Mouse (Mus musculus): ENCODE results near the gene Vps13a. TPM values are rescaled to one million over a fixed set of nuclear protein-coding genes. Genes with fewer than 3 reads are reported as not detected.
"Not testable (repeated sequence)": the region's sequence is repeated elsewhere in the genome, so short reads cannot be mapped to it uniquely, and the experiment has no call there.

The Vps13a gene
- 2.6 and 3.8 TPM in 2 replicates for polyA plus RNA-seq (2012; rRNA removed)

DNA sequence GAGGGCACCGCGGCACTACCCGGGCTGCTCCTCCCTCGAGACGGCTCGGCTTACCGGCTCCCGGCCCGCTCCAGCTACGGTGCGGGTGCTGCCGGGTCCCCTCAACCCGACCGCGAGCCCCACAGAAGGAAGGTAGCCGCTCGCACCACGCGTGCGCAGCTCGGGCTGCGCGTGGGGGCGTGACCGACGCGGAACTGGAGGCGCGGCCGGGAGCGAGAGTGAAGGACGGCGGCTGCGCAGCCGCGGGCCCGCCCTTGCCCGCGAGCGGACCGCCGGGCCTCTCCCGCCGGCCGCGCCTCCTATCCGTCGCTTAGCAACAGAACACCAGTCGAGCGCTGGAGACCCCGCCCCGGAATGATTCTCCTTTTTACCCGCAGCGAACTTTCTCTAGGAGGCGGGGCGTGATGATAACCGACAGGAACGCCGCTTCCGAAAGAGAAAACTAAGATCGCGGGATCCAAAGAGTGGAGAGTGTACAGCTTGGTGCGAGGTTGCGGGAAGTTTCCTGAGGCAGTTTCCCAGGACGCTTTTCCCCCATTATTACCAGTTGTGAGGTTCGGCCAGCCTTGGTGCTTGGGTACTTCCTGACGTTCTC, at the start of gene Vps13a:
Vps13a (minus strand) TSS at position 144 of the 595 bp plus-strand sequence.
- under 1% methylated on average over 67 of the region's 67 CpGs for WGBS
- DNase-seq (ENCODE audit: low read depth, low spot score) = peak; percentile 88

DNA sequence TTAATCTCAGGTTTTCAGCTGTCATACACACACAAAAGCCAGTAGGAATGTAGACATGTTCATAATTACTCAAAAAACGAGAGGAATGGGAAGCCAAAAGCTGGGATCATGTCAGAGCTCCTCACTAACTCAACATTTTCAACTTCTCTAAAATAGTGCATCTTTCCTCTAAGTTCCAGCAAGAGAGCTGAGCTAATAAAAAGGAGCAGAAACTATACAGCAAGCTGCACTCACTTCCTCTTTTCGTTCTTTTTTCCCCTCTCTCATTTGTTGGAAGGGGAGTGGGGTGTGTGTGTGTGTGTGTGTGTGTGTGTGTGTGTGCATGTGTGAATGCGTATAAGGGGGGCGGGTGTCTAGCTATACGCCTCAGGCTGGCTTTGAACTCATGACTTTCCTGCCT, 46.9 kb upstream of the Vps13a start:
- no peak for DNase-seq (ENCODE audit: low read depth, low spot score)
- WGBS = 68% methylated on average over 5 of the region's 5 CpGs

DNA sequence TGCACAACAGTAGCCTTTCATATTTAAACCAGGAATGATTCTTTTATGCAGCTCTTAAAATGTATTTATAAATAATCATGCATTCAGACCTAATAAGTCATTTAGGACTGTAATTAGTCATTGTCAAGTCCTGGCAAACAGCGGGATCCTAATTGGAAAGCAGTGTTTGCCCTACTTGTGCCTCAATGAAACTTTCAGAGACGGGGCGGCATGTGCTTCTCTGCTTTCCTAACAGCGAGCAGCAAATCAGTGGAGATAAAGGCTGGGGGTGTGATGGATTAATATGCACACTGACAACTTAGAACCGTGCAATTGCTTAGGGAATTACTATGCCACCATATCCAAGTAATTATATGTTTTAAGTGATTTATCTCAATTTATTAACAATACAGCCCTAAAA, 44.5 kb upstream of the Vps13a start:
- no peak for DNase-seq (ENCODE audit: low read depth, low spot score)
- WGBS = 68% methylated on average over 5 of the region's 5 CpGs

DNA sequence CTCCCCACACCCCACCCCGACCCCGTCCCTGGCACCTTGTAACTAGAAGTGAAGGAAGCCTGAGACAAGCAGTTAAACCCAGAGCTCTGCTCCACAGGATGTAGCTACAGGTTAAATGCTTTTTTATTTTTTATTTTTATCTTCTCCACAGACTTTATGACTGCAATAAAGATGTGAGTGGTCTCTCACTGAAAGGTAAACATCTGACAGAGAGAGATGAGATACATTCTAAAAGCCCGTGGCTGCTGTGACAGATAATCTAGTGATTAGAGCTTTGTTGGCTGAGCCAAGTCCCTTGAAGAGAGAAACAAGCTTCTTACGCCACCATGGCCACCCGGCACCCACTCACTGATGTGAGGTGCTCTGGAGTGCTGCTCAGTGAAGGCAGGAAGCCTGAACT, 34.1 kb upstream of the Vps13a start:
- no peak for DNase-seq (ENCODE audit: low read depth, low spot score)
- 7% methylated on average over 5 of the region's 5 CpGs for WGBS

DNA sequence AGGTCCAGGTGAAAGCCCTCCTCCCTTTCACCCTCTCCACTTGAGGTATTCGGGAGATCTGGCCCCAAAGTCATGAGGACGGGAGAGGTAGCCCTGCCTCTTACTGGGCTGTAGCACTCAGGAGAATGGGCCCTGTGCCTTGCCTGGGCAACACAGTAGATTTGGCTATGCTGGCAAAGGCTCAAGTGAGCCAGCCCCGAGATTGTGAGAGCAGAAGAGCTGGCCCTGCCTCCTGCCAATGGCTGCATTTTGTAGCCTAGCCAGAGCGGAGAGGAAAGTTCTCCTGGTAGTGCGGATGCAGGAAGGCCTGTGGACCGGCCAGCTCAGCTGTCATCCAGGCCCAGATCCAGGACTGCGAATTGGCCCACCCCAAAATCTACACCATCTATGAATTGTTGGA, 32.6 kb upstream of the Vps13a start:
- DNase-seq (ENCODE audit: low read depth, low spot score) = no peak

DNA sequence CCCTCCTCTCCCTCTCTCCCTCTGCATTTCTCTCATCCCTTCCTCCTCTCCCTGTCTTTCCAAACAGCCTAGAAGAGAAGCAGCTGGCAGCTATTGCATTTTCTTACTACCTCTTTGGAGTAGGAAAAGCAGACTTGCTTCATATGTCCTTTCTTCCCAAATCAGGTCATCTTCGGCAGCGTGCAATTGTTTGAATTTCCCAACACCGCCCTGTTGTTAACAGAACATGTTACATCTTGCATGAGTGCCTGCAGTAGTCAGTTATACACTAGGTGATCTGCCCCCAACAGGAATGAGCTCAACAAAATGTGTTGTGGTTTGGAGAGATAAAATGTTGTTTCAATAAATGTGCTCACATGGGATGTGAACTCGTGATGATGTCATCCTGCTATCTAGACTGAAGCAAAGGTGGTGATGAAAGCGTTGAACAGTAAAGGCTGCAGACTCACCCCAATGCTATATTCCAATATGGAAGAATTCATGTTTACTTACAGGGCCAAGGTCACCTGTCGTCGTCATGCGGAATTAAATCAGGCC, 31.4 kb upstream of the Vps13a start:
- WGBS = 59% methylated on average over 8 of the region's 8 CpGs
- no peak for DNase-seq (ENCODE audit: low read depth, low spot score)

More for the DNA sequence above, 32.6 kb upstream of the Vps13a start:
- 79% methylated on average over 7 of the region's 7 CpGs for whole genome bisulfite sequencing

DNA sequence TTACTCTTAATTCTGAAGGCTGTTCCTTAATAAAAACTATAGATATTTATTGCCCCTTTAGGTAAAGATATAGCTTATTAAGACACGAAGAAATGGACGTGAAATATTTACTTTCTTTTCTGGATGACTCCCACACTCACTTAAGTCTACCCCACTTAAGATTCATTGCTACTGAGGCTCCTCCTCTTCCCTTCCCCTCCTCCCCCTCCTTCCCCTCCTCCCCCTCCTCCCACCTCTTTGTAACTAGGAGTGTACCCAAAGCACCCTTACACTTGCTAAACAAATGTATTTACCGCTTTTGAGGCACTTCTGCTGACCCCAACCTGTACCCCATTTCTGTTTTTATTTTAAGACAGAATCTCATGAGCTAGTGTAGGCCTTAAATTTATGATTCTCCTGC, 24.4 kb upstream of the Vps13a start:
- DNase-seq (ENCODE audit: low read depth, low spot score) = no peak
- WGBS = 37% methylated on average over 3 of the region's 3 CpGs

DNA sequence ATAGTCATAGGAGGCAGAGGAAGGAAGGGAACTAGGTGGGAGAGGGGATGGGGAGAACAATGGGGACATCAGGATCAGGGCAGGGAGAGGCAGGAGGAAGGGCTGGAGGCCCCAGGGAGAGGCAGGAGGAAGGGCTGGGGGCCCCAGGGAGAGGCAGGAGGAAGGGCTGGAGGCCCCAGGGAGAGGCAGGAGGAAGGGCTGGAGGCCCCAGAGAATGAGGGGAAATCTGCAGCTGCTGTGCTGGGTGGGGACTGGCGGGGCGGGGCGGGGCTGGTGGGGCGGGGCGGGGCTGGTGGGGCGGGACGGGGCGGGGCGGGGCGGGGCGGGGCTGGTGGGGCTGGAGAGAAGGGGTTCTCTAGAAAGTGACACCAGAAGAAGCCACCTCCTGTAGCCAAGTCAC, 23.8 kb upstream of the Vps13a start:
- 10% methylated on average over 2 of the region's 11 CpGs for WGBS
- no peak for DNase-seq (ENCODE audit: low read depth, low spot score)

DNA sequence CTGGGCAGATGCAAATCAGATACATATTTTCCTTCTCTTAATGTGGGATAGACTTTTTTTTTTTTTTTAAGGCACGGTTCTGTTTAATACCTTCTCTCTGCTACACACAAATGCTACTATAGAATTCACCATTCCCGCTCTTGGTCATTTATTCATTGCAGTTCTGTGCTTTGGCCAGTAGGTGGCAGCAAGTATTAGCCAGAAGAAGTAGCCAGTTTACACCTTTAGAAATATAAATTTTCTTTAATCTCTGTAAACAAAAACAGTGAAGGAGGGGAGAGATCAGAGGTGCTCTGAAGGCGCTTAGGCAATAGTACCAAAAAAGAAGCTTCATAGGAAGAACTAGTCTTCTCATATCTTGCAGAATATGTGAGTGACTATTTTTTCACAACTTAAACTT, 22.0 kb upstream of the Vps13a start:
- DNase-seq (ENCODE audit: low read depth, low spot score) = no peak
- 1% methylated on average over 3 of the region's 3 CpGs for WGBS

DNA sequence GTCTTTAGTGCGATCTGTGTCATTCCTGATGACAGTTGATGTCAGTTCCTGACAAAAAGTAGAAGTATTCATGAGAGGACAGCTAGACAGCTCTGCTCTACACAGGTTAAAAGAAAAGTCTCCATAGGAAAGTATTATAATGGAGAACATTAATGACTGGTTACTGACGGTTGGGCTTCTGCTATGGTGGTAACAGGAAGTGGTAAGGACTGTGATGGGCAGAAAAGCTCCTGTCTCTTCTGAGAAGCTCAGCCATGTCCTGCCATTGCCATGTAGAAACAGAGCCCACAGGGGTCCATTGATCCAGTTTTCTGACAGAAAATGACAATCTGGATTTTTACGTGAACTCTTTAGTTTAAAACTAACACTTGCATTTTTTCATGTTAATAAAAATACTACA, 21.4 kb upstream of the Vps13a start:
- no peak for DNase-seq (ENCODE audit: low read depth, low spot score)
- 77% methylated on average over 3 of the region's 3 CpGs for WGBS

DNA sequence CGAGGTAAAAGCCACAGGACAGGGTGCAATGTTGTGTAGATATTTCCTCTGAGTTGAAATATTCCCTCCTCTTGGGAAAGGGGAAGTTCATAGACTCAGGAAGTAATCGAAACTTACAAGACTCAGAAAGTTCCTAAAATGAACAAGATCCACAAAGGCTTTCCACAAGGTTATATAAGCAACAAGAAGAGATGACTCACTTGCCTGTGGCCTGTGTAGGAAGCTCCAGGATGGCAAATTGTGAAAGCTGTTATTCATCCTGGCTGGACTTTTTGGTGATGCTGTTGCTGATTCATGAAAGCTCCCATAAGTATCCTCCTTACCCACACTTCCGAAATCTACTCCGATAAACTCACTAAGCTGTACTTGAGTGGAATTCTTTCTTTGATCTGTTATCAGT, 17.2 kb upstream of the Vps13a start:
- WGBS = 69% methylated on average over 4 of the region's 4 CpGs
- no peak for DNase-seq (ENCODE audit: low read depth, low spot score)

DNA sequence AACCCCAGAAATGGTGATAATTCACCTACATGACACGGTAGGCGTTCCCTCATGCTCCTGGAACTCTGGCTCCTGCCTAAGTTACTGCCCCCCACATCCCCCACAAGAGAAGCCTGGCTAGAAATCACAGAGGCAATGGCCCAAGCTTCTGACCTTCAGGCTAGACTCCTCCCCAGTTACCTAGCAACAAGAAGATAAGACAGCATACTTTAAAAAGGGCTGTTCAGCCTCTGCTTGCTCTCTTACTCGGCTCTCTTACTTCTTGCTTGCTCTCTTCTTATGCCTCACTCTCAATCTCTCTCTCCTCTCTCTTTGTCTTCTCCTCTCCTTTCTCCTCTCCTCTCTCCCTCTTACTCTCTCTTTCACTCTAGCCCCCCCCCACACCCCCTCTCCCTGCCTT, 13.8 kb upstream of the Vps13a start:
- DNase-seq (ENCODE audit: low read depth, low spot score) = not testable (repeated sequence)
- 87% methylated on average over 3 of the region's 3 CpGs for WGBS

DNA sequence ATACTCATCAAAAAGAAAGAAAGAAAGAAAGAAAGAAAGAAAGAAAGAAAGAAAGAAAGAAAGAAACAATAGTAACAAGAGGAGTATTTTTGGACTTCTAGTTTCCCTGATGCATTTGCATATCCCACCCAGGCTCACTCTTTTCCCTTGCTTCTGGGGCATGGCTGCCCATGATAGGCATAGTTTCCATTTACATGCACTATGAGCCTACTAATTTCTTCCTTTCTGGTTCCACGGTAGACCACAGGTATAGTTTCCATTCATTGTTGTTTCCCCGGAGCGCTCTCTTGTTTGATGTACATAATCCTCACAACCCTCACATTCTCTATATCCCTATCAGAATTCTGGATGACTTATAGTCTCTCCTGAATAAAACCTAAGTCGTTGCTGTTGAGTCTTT, 9.2 kb upstream of the Vps13a start:
- 72% methylated on average over 4 of the region's 4 CpGs for WGBS
- DNase-seq (ENCODE audit: low read depth, low spot score) = no peak

DNA sequence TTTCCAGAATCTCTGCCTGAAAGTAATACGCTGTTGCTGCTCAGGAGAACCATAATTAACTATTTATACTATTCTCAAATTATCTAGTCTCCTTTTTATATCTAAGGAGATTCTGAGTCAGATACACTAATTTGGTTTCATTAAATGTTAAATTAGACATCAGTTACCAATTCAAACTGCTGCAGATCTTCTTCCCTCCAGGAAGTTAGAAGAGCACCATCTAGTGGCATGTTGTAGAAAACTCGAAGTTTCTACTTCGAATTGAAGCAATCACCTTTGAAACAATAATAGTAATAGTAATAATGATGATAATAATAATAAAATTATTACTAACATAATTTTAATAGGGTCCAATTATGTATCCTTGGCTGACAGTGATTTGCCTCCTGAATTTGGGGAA, 4.1 kb upstream of the Vps13a start:
- DNase-seq (ENCODE audit: low read depth, low spot score) = no peak
- 22% methylated on average over 3 of the region's 3 CpGs for WGBS

DNA sequence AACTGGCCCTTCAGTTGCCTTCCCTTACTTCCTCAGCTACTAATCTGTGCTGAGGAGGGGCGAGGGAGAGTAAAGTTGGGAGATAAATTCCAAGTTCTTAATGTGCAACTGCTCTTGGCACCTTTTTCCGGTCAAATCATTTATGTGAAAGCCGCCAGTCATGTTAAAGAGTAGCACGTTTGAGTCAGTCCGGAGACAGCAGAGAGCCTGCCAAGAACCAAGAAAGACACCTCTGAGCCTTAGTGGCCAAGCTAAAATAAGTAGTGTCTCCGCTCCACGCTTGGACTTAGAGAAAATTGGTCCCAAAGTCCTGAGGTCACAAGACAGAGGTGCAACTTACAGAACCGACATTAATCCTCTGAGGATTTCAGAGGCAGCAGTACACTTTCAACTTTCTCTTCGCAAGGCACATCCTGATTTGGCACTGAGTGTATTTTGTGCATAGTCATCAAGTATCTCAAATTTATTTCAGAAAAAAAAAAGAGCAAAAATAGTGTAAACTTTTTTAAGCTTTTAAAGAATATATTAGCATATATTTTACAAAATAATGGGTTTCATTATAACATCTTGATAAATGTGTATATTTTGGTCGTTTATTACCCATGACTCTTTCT, 780 bp upstream of the Vps13a start:
- no peak for DNase-seq (ENCODE audit: low read depth, low spot score)
- 8% methylated on average over 10 of the region's 10 CpGs for WGBS

DNA sequence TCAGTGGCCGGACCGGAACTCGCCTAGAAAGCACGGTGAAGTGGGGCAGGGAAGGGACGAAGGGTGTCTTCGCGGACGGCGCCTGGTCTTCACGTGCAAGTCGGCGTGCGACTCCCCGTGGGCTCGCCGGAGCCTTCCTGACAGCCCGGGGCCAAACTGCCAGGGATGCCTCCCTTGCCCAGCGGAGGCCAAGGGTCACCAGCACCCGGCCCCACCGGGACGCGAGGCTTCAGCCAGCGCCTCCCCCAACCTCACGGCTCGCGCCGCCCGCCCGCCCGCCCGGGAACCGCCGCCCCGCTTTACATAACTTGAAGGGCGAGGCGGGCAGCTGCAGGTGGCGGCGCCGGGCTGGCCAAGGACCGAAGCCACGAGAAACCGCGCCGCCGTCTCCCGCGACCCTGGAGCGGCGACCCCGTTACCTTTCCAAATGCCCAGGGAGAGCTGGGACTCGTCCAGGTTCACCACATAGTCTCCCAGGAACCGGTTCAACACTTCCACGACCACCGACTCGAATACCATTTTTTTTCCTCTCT, 416 bp downstream of the Vps13a start:
- under 1% methylated on average over 55 of the region's 55 CpGs for WGBS
- DNase-seq (ENCODE audit: low read depth, low spot score) = no peak

DNA sequence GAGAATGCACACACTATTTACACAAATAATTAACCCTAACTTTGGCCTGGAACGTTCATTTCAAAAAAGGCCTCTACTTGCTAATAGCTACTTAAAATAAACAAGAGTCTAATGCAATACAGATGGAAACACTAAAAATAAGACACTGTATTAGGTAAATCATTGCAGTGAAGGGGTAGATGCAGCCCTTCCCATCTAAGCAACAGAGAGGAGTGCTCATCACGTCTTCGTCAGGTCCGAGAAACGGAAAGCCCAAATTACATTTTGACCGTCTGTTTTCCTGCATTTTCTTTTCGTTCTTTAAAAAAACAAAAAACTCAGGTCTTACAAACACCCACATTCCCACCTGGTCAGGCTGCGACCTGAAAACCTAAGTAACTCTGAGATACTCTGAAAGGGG, 947 bp downstream of the Vps13a start:
- WGBS = 14% methylated on average over 8 of the region's 8 CpGs
- no peak for DNase-seq (ENCODE audit: low read depth, low spot score)

DNA sequence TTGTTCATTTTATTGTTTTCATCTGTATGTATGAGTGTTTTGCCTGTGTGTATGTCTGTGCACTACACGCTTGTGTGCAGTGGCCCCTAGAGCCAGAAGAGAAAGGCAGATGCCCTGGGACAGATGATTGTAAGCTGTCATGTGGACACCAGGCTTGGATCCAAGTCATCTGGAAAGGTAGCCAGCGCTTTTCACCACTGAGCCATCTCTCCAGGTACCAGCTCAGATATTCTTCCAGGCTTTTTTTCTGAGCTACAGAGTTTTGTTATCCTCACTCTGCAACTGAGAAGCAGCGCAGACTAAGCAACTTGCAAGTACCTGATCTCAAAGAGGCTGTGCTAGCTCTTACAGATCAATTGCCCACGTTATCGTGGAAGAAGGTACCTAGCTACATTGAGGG, 1.5 kb downstream of the Vps13a start:
- 42% methylated on average over 5 of the region's 5 CpGs for WGBS
- DNase-seq (ENCODE audit: low read depth, low spot score) = no peak

DNA sequence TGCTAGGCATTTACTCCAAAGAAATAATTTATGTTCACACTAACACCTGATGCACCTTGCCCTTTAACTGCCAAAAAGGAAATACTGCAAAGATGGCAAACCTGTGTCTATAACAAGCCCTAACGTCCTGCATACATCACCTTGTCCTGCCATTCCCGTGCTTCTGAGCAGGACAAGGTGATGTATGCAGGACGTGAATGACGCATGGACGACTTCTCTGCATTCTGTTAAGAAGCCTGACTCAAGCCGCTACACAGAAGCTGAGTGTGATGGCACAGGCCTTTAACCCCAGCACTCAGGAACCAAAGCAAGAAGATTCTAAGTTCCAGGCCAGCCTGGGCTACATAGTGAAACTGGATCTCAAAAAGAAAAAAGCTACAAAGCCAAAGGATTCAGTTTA, 2.2 kb downstream of the Vps13a start:
- 33% methylated on average over 6 of the region's 6 CpGs for WGBS
- no peak for DNase-seq (ENCODE audit: low read depth, low spot score)

DNA sequence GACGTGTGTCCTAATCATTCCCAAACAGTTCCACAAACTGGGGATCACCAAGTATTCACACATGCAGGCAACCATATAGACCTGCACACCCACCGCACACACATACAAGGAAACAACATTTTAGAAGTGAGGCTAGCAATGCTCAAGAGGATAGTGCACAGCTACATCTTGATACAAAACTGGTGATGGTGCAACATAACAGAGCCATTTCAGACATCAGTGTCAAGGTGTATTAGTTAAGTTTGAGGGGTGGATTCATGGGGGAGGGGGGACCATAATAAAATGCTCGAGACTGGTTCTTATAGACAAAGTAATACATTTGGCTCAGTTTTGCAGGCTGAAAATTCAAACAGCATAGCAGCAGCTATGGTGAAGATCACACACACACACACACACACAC, 2.8 kb downstream of the Vps13a start:
- DNase-seq (ENCODE audit: low read depth, low spot score) = no peak
- 51% methylated on average over 3 of the region's 3 CpGs for WGBS

DNA sequence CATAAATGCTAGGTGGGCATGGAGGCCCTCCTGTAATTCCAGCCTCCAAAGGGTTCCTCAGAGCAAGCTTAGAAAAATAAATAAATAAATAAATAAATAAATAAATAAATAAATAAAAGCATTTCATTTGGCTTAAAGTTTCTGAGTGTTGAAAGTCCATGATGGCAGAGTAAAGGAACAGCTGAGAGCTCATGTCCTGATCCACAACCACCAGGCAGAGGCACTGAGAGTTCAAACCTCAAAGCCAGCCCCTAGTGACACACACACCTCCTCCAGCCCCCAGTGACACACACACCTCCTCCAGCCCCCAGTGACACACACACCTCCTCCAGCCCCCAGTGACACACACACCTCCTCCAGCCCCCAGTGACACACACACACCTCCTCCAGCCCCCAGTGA, 3.3 kb downstream of the Vps13a start:
- DNase-seq (ENCODE audit: low read depth, low spot score) = not testable (repeated sequence)

All from large intestine, adult 2 months (tissue).